Mouse (Mus musculus): Measurements from ENCODE around the gene Smim13. TPM values are rescaled to one million over a fixed set of nuclear protein-coding genes. Genes with fewer than 3 reads are reported as not detected.
"Not testable (repeated sequence)": the region's sequence is repeated elsewhere in the genome, so short reads cannot be mapped to it uniquely, and the experiment has no call there.

The Smim13 gene
- total RNA-seq, 1 experiment = 5.5 TPM

DNA sequence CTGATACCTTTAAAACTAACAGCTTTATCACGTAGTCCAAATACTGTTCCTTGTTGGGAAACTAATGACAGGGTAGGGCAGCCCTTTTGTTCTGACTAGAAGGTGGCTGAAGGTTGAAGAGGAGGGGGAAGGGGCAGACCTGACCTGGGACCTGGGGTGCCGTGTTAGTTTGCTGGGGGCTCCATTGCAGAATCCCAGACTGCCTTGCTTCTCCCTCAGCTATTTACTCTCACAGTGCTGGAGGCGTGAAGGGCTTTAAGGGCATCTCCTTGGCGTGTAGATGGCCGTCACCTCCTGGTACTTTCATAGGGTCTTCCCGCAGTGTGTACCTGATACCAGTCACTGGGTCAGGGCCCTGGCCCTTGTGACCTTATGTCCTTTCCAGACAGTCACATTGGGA is 2.5 kb downstream of the Smim13 start:
- Histone ChIP-seq H3K9me3 (ENCODE audit: control insufficient read depth, insufficient read depth, low read depth, low read length) (no peaks in the 10 kb centered on the region), H3K27ac (ENCODE audit: insufficient read depth, low read depth, low read length, poor library complexity, severe bottlenecking) (no peak overlapping the region), H3K4me3 (ENCODE audit: insufficient read depth in 1 of 2, low read depth in 1 of 2, low read length in 2 of 2, poor library complexity in 1 of 2, severe bottlenecking in 1 of 2) (no peak overlapping the region), H3K4me1 (ENCODE audit: control insufficient read depth in 2 of 2, insufficient read depth in 2 of 2, low read length in 2 of 2, poor library complexity in 1 of 2) (peaks cover 2 to 3% of the 10 kb centered on the region in 2 experiments; a peak in 2 of 4 replicates), H3K36me3 (ENCODE audit: control insufficient read depth, insufficient read depth, low read length, poor library complexity, severe bottlenecking) (no peaks in the 10 kb centered on the region), H3K9ac (ENCODE audit: insufficient read depth, low read depth, low read length, poor library complexity, severe bottlenecking) (no peak overlapping the region)
- TF ChIP-seq HCFC1 (IDR thresholded peaks at IDR 0.05; ENCODE audit: borderline replicate concordance, insufficient read depth, low read length) (no peak), ZC3H11A (IDR thresholded peaks at IDR 0.05; ENCODE audit: borderline replicate concordance, low read depth, low read length) (no peak), ZNF384 (IDR thresholded peaks at IDR 0.05; ENCODE audit: low read depth, low read length) (no peak), MAFK (IDR thresholded peaks at IDR 0.05; ENCODE audit: insufficient read depth, low read depth, low read length) (no peak), CHD2 (IDR thresholded peaks at IDR 0.05; ENCODE audit: low read depth, low read length) (no peak)
- DNase-seq (ENCODE audit: low read depth, low spot score) = no peak
- in situ Hi-C loops (cut with MboI; ENCODE audit: low sequenced_read_pairs in 2 of 2, unreplicated experiment in 2 of 2) = no loop called here

DNA sequence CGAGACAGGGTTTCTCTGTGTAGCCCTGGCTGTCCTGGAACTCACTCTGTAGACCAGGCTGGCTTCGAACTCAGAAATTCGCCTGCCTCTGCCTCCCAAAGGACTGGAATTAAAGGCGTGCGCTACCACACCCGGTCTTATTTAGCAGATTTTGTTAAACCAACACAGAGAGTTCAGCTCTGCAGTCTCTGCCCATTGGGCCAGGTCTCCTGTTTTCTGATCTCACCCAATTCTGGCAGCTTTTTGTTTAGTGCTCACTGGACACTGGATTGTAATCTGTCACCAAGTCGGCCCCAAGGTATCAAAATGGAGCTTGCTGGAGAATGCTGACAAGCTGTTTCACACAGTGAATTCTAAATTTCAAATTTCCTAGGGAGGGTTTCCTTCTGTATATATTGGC is 3.1 kb downstream of the Smim13 start:
- in situ Hi-C loops (cut with MboI; ENCODE audit: low sequenced_read_pairs in 2 of 2, unreplicated experiment in 2 of 2) = no loop called here
- Histone ChIP-seq H3K27ac (ENCODE audit: insufficient read depth, low read depth, low read length, poor library complexity, severe bottlenecking) (no peak overlapping the region), H3K4me3 (ENCODE audit: insufficient read depth in 1 of 2, low read depth in 1 of 2, low read length in 2 of 2, poor library complexity in 1 of 2, severe bottlenecking in 1 of 2) (no peak overlapping the region), H3K9me3 (ENCODE audit: control insufficient read depth, insufficient read depth, low read depth, low read length) (no peaks in the 10 kb centered on the region), H3K4me1 (ENCODE audit: control insufficient read depth in 2 of 2, insufficient read depth in 2 of 2, low read length in 2 of 2, poor library complexity in 1 of 2) (peaks cover 2 to 3% of the 10 kb centered on the region in 2 experiments; a peak in 2 of 4 replicates), H3K36me3 (ENCODE audit: control insufficient read depth, insufficient read depth, low read length, poor library complexity, severe bottlenecking) (no peaks in the 10 kb centered on the region), H3K9ac (ENCODE audit: insufficient read depth, low read depth, low read length, poor library complexity, severe bottlenecking) (no peak overlapping the region)
- TF ChIP-seq HCFC1 (IDR thresholded peaks at IDR 0.05; ENCODE audit: borderline replicate concordance, insufficient read depth, low read length) (no peak), ZNF384 (IDR thresholded peaks at IDR 0.05; ENCODE audit: low read depth, low read length) (no peak), CHD2 (IDR thresholded peaks at IDR 0.05; ENCODE audit: low read depth, low read length) (no peak)
- no peak for DNase-seq (ENCODE audit: low read depth, low spot score)

DNA sequence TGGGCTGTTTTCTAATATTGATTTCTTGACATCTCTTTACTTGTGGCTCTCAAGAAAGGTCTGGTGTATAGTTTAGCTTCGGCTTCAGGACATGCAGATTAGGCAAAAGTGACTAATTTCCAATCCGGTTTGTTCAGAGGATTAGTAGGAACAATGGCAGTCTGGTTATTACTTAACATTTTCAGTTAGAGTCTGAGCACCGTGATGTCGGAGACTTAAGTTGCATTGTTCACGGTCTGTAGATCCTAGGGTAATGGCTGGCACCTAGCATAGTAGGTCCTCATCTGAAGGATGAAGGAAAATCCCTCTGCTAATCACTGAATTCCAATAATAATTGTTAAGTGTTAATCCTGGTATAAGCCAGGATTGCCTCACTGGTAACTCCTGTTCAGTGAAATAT is 6.5 kb downstream of the Smim13 start:
- Histone ChIP-seq H3K9me3 (ENCODE audit: control insufficient read depth, insufficient read depth, low read depth, low read length) (no peaks in the 10 kb centered on the region), H3K4me1 (ENCODE audit: control insufficient read depth in 2 of 2, insufficient read depth in 2 of 2, low read length in 2 of 2, poor library complexity in 1 of 2) (peaks cover 0 to 3% of the 10 kb centered on the region in 2 experiments; a peak in 2 of 4 replicates), H3K4me3 (ENCODE audit: insufficient read depth in 1 of 2, low read depth in 1 of 2, low read length in 2 of 2, poor library complexity in 1 of 2, severe bottlenecking in 1 of 2) (no peak overlapping the region), H3K36me3 (ENCODE audit: control insufficient read depth, insufficient read depth, low read length, poor library complexity, severe bottlenecking) (no peaks in the 10 kb centered on the region), H3K27ac (ENCODE audit: insufficient read depth, low read depth, low read length, poor library complexity, severe bottlenecking) (no peak overlapping the region), H3K9ac (ENCODE audit: insufficient read depth, low read depth, low read length, poor library complexity, severe bottlenecking) (no peak overlapping the region)
- TF ChIP-seq ZNF384 (IDR thresholded peaks at IDR 0.05; ENCODE audit: low read depth, low read length) = no peak
- no peak for TF ChIP-seq HCFC1 (IDR thresholded peaks at IDR 0.05; ENCODE audit: borderline replicate concordance, insufficient read depth, low read length)
- no peak for TF ChIP-seq MAFK (IDR thresholded peaks at IDR 0.05; ENCODE audit: insufficient read depth, low read depth, low read length)
- no peak for TF ChIP-seq CHD2 (IDR thresholded peaks at IDR 0.05; ENCODE audit: low read depth, low read length)
- no peak for TF ChIP-seq ZC3H11A (IDR thresholded peaks at IDR 0.05; ENCODE audit: borderline replicate concordance, low read depth, low read length)
- DNase-seq (ENCODE audit: low read depth, low spot score) = no peak
- in situ Hi-C loops (cut with MboI; ENCODE audit: low sequenced_read_pairs in 2 of 2, unreplicated experiment in 2 of 2) = no loop called here

DNA sequence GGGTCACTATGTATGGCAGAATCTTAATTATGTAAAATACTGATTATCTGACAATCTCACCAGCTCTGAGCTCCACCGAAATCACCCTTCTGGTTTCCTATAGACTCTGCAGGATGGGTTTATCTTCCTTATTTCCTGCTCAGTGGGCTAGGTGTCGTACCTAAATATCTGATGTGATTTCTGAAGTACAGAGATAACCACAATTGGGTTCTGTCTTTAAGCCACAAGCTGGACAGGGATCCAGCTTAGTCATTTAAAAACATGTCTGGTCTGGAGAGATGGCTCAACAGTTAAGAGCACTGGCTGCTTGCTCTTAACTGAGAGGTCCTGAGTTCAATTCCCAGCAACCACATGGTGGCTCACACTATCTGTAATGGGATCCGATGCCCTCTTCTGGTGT is 7.3 kb downstream of the Smim13 start:
- no peak for TF ChIP-seq MAFK (IDR thresholded peaks at IDR 0.05; ENCODE audit: insufficient read depth, low read depth, low read length)
- TF ChIP-seq CHD2 (IDR thresholded peaks at IDR 0.05; ENCODE audit: low read depth, low read length) = no peak
- DNase-seq (ENCODE audit: low read depth, low spot score) = no peak
- in situ Hi-C loops (cut with MboI; ENCODE audit: low sequenced_read_pairs in 2 of 2, unreplicated experiment in 2 of 2) = no loop called here
- Histone ChIP-seq H3K9me3 (ENCODE audit: control insufficient read depth, insufficient read depth, low read depth, low read length) (no peaks in the 10 kb centered on the region), H3K9ac (ENCODE audit: insufficient read depth, low read depth, low read length, poor library complexity, severe bottlenecking) (no peak overlapping the region), H3K36me3 (ENCODE audit: control insufficient read depth, insufficient read depth, low read length, poor library complexity, severe bottlenecking) (no peaks in the 10 kb centered on the region), H3K27ac (ENCODE audit: insufficient read depth, low read depth, low read length, poor library complexity, severe bottlenecking) (no peak overlapping the region), H3K4me1 (ENCODE audit: control insufficient read depth in 2 of 2, insufficient read depth in 2 of 2, low read length in 2 of 2, poor library complexity in 1 of 2) (peaks cover 0 to 3% of the 10 kb centered on the region in 2 experiments; a peak in 2 of 4 replicates), H3K4me3 (ENCODE audit: insufficient read depth in 1 of 2, low read depth in 1 of 2, low read length in 2 of 2, poor library complexity in 1 of 2, severe bottlenecking in 1 of 2) (no peak overlapping the region)

DNA sequence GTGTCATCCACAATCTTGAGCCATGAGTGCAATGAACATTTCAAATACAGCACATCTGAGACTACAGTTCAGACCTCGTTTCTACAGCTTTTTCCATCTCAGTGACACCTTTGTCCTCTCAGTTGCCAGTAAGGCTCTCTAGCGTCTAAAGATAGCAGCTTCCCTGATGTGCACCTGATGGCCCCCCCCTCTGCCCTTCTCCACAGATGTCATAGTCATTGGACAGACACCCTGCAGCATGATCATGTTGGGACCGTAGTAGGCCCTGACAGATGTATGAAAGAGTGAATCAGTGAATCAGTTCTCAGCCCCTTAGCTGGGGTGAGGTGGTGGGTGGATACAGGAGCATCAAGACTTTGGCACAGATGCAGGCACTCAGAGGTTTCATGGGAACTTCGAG is 8.2 kb downstream of the Smim13 start:
- no peaks in the 10 kb centered on the region for H3K4me1 ChIP-seq (ENCODE audit: control insufficient read depth in 2 of 2, insufficient read depth in 2 of 2, low read length in 2 of 2, poor library complexity in 1 of 2)
- TF ChIP-seq HCFC1 (IDR thresholded peaks at IDR 0.05; ENCODE audit: borderline replicate concordance, insufficient read depth, low read length) = no peak
- TF ChIP-seq CHD2 (IDR thresholded peaks at IDR 0.05; ENCODE audit: low read depth, low read length) = no peak
- no peak overlapping the region for H3K9ac ChIP-seq (ENCODE audit: insufficient read depth, low read depth, low read length, poor library complexity, severe bottlenecking)
- H3K4me3 ChIP-seq (ENCODE audit: insufficient read depth in 1 of 2, low read depth in 1 of 2, low read length in 2 of 2, poor library complexity in 1 of 2, severe bottlenecking in 1 of 2) = no peak overlapping the region
- in situ Hi-C loops (cut with MboI; ENCODE audit: low sequenced_read_pairs in 2 of 2, unreplicated experiment in 2 of 2) = no loop called here
- no peaks in the 10 kb centered on the region for H3K9me3 ChIP-seq (ENCODE audit: control insufficient read depth, insufficient read depth, low read depth, low read length)
- no peak for DNase-seq (ENCODE audit: low read depth, low spot score)
- no peaks in the 10 kb centered on the region for H3K36me3 ChIP-seq (ENCODE audit: control insufficient read depth, insufficient read depth, low read length, poor library complexity, severe bottlenecking)
- H3K27ac ChIP-seq (ENCODE audit: insufficient read depth, low read depth, low read length, poor library complexity, severe bottlenecking) = no peak overlapping the region

DNA sequence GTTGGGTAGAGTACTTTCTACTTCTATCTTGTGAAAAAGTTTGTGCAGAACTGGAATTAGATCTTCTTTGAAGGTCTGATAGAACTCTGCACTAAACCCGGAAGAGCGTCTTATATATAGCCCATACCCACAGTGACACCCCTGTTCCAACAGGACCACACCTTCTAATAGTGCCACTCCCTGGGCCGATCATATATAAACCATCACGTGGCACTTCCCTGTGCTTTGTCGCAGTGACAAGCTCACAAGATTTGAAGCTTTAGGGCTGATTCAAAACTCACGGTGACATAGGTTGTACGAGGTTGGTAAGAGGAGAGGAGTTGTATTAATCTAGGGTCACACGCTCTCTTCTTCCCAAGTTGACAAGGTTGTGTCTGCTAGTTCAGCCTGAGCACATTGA is 12.0 kb downstream of the Smim13 start:
- H3K4me1 ChIP-seq (ENCODE audit: control insufficient read depth in 2 of 2, insufficient read depth in 2 of 2, low read length in 2 of 2, poor library complexity in 1 of 2); H3K9me3 ChIP-seq (ENCODE audit: control insufficient read depth, insufficient read depth, low read depth, low read length); H3K27ac ChIP-seq (ENCODE audit: insufficient read depth, low read depth, low read length, poor library complexity, severe bottlenecking); H3K36me3 ChIP-seq (ENCODE audit: control insufficient read depth, insufficient read depth, low read length, poor library complexity, severe bottlenecking); H3K4me3 ChIP-seq (ENCODE audit: insufficient read depth in 1 of 2, low read depth in 1 of 2, low read length in 2 of 2, poor library complexity in 1 of 2, severe bottlenecking in 1 of 2); in situ Hi-C loops (cut with MboI; ENCODE audit: low sequenced_read_pairs in 2 of 2, unreplicated experiment in 2 of 2); DNase-seq (ENCODE audit: low read depth, low spot score); H3K9ac ChIP-seq (ENCODE audit: insufficient read depth, low read depth, low read length, poor library complexity, severe bottlenecking): not testable (repeated sequence)
